Mouse (Mus musculus) cerebellum, adult 2 months (tissue): Measurements from ENCODE around the gene Fam185a.

Source experiments
- CTCF ChIP-seq: fragments of 200-500 bp; IDR thresholded peaks from 2 replicates; pipeline ENCODE4 v1.5.1; 2011; ENCODE audit warnings: low read depth, mild to moderate bottlenecking, control low read depth, low read length, moderate library complexity, borderline replicate concordance; ENCODE audit not compliant: insufficient read depth
- POLR2A ChIP-seq: fragments of 200-500 bp; IDR thresholded peaks from 2 replicates; pipeline ENCODE4 v1.6.1; 2011; ENCODE audit warnings: low read length, control low read depth, borderline replicate concordance; ENCODE audit not compliant: insufficient read depth

GRCm38 (mm10) chr5:21412056-21412455, 12.7 kb upstream of the Fam185a start:
- TF ChIP-seq POLR2A (no peak), CTCF (no peak)
